Mouse (Mus musculus): ENCODE measurements around the gene Slc12a9.

DNA sequence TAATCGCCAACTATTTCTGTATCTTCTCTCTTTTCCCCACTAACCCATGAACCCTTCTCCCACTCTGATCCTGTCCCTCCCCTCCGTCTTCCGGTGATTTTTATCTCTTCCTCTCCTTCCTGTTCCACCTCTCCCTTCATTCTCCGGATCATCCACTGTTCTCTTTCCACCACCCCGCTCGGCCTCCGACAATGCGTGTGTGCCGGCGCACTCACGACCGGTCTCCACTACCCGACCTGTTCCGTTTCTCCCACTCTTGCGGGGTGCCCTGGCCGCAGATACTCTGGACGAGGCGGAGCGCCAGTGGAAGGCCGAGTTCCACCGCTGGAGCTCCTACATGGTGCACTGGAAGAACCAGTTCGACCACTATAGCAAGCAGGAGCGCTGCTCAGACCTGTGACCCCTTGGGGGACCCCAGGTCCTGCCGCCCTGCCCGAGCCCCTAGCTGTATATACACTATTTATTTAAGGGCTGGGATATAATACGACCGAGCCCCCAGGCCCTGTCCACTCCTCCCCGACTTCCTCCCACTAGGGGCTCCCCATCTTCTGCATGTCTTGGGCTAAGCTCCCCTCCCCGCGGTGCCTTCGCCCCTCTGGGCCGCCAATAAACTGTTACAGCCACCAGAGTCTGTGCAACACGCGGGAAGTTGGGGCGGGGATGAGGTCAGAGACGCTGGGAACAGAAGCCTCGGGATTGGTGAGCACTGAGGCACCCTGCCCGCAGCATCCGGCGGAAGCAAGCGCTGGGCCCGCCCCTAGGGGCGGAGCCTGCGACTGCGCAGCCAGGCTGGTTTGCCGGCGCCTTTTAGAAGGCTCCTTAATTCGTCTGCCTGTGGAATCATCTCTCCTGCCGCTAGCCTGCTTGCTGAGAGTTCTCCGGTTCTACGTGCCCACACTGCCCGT is 39.3 kb downstream of the Slc12a9 start, which contains the start of gene Ufsp1:
- TF ChIP-seq CTCF (IDR thresholded peaks at IDR 0.05; ENCODE audit: extremely low read depth, insufficient read depth, insufficient read length, insufficient replicate concordance) = no peak
- TF ChIP-seq POLR2A (IDR thresholded peaks at IDR 0.05; ENCODE audit: low read depth, low read length) = peak; percentile 72

All from spleen, adult 2 months (tissue).